Mouse (Mus musculus) spleen, adult 2 months (tissue): Measurements from ENCODE around the gene Lpp. TPM values are rescaled to one million over a fixed set of nuclear protein-coding genes. Genes with fewer than 3 reads are reported as not detected.

Experiments
- DNase-seq, 2 experiments: peaks; one replicate each; pipeline versions ENCODE4 v3.0.0 to v3.0.0-alpha.2; 2012 to 2021; ENCODE audit warnings: low spot score in 2 of 2, low read depth in 1 of 2
- H3K27ac ChIP-seq: fragments of 200-500 bp; 2 replicates; pipeline ENCODE4 v1.5.1; 2012; ENCODE audit warnings: low read length, inconsistent platforms; ENCODE audit not compliant: insufficient read depth
- H3K27me3 ChIP-seq: fragments of 200-500 bp; 2 replicates; pipeline ENCODE4 v1.6.1; 2012; ENCODE audit warnings: mild to moderate bottlenecking, moderate library complexity, low read length, inconsistent platforms; ENCODE audit not compliant: control insufficient read depth, insufficient read depth
- H3K36me3 ChIP-seq: fragments of 200-500 bp; 2 replicates; pipeline ENCODE4 v1.6.1; 2012; ENCODE audit warnings: mild to moderate bottlenecking, low read length, inconsistent platforms; ENCODE audit not compliant: control insufficient read depth, insufficient read depth
- H3K4me1 ChIP-seq: fragments of 200-500 bp; 2 replicates; pipeline ENCODE4 v1.6.1; 2011; ENCODE audit warnings: inconsistent platforms; ENCODE audit not compliant: control insufficient read depth, insufficient read depth, insufficient read length
- H3K4me3 ChIP-seq: fragments of 200-500 bp; 2 replicates; pipeline ENCODE4 v1.5.1; 2011; ENCODE audit warnings: mild to moderate bottlenecking, inconsistent platforms; ENCODE audit not compliant: insufficient read depth, insufficient read length; ENCODE audit errors: extremely low read depth
- CTCF ChIP-seq: fragments of 200-500 bp; IDR thresholded peaks from 2 replicates; pipeline ENCODE4 v1.5.1; 2011; ENCODE audit warnings: mild to moderate bottlenecking, inconsistent platforms; ENCODE audit not compliant: insufficient read depth, insufficient read length, insufficient replicate concordance; ENCODE audit errors: extremely low read depth
- POLR2A ChIP-seq: fragments of 200-500 bp; IDR thresholded peaks from 2 replicates; pipeline ENCODE4 v1.6.1; 2011; ENCODE audit warnings: low read depth, low read length, inconsistent platforms
- WGBS: fragments of 180-500 bp; shearing (Covaris S2); methylation state at CpG from one replicate; pipeline ENCODE4 v1.1.7; 2018; 5-methylcytosine and 5-hydroxymethylcytosine counted together
- polyA plus RNA-seq: library from polyadenylated mRNA; depleted of rRNA; stranded (reverse); fragments of >200 nt; gene quantifications from 2 replicates; pipeline ENCODE4 v1.2.3, GENCODE M21; 2012

Lpp gene
- polyA plus RNA-seq, 1 experiment: 8.2 TPM

GRCm38 (mm10) chr16:24913641-24914392, 520.5 kb downstream of the Lpp start:
- Histone ChIP-seq H3K27ac (no peak overlapping the region), H3K4me3 (no peak overlapping the region), H3K4me1 (peaks cover 27% of the 10 kb centered on the region), H3K27me3 (no peaks in the 10 kb centered on the region), H3K36me3 (no peaks in the 10 kb centered on the region)
- no peak for TF ChIP-seq CTCF
- TF ChIP-seq POLR2A: no peak
- 53% methylated on average over 7 of the region's 7 CpGs for WGBS
- no peak for DNase-seq

DNA sequence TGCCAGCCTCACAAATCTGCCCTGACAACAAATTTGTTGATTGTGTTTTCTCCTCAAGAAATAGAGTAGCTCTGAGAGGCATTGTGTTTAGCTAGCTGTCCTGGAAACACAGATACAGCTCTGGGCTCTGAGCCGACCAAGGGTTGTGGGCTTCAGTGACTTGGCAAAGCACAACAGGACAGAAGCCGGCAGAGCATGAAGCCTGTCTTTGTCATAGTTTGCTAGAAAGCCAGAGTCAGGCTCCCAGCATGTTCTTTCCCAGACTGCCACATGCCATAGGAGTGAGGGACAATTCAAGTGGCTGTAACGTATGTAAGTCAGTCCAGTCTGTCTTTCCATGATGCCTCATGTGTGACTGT, 521.1 kb downstream of the Lpp start:
- Histone ChIP-seq H3K36me3 (no peaks in the 10 kb centered on the region), H3K4me1 (peaks cover 21% of the 10 kb centered on the region), H3K27ac (no peak overlapping the region), H3K4me3 (no peak overlapping the region), H3K27me3 (no peaks in the 10 kb centered on the region)
- WGBS: 70% methylated on average over 3 of the region's 3 CpGs
- TF ChIP-seq POLR2A (no peak), CTCF (no peak)
- DNase-seq: no peak

DNA sequence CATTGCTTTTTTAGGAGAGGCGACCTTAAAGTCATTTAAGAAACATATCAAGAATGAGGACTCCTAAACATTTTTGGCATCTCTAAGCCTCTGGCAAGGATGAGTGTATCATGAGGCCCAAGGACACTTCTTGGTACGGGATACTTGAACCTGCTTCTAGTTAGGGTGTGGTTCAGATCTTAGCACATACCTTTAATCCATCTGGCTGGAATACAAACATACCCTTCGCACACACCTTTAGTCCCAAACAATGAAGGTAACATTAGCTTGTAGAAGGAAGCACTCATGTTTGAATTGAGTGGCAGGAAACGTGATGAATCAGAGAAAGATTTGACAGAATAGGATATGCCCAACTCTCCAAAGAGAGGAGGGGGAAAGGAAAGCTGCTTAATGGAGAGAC, 522.2 kb downstream of the Lpp start:
- no peaks in the 10 kb centered on the region for H3K27me3 ChIP-seq
- no peak for DNase-seq
- no peak overlapping the region for H3K4me3 ChIP-seq
- no peaks in the 10 kb centered on the region for H3K36me3 ChIP-seq
- H3K27ac ChIP-seq: no peak overlapping the region
- TF ChIP-seq POLR2A (no peak), CTCF (no peak)
- WGBS: 90% methylated on average over 4 of the region's 4 CpGs
- peaks cover 19% of the 10 kb centered on the region for H3K4me1 ChIP-seq

DNA sequence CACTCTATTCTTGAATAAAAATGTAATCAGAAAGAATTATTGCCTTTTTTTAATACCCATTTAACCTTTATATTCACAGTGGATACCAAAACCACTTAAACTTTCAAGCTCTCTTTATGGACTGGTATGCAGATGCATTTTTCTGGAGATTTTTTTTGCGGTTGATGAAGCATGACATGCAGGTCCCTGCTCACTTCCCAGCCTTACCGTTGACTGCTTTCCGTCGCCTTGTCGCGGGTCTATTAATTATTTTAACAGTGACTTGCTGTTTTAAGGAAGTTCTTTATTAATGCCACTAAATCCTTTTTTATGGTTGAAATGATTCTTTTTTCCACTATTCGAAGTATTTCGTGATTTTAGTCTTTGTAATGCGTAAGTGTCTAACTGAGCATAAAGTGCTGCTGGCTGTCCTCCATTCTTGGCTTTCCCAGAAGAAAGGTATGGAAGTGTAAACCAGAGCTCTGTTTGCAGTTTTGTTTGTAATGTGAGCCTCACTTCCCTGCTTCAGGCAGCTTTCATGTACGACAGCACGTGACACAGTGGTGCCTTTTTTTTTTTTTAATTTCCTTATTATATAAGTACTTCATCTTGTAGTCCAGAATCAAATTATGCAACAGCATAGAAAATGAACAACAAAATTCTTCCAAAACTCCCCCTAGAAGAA, 526.2 kb downstream of the Lpp start:
- 29% methylated on average over 11 of the region's 11 CpGs for WGBS
- no peaks in the 10 kb centered on the region for H3K36me3 ChIP-seq
- no peak overlapping the region for H3K27ac ChIP-seq
- H3K4me1 ChIP-seq: no peaks in the 10 kb centered on the region; the same call in 1 of the 2 replicates
- no peaks in the 10 kb centered on the region for H3K27me3 ChIP-seq
- H3K4me3 ChIP-seq: no peak overlapping the region
- no peak for DNase-seq
- TF ChIP-seq CTCF (no peak), POLR2A (no peak)

DNA sequence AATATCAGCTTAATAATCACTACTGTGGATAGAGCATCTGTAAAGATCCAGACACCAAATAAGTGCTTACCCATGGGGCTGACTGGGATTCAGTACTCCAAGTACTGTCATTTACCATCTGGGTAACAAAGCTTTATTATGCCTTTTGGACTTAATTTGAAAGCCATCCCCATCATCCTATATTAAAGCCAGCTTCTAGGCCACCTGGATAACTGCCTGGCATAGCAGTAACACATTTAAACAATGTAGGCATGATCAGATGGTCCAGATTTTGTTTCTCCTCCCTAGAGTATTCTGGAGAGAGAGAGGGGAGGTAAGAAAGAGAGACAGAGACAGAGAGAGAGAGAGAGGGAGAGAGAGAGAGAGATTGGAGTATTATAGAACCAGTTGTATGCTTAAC, 536.8 kb downstream of the Lpp start:
- DNase-seq: no peak
- Histone ChIP-seq H3K27ac (no peak overlapping the region), H3K27me3 (no peaks in the 10 kb centered on the region), H3K4me1 (no peaks in the 10 kb centered on the region), H3K36me3 (no peaks in the 10 kb centered on the region), H3K4me3 (no peak overlapping the region)
- TF ChIP-seq POLR2A (no peak), CTCF (no peak)

DNA sequence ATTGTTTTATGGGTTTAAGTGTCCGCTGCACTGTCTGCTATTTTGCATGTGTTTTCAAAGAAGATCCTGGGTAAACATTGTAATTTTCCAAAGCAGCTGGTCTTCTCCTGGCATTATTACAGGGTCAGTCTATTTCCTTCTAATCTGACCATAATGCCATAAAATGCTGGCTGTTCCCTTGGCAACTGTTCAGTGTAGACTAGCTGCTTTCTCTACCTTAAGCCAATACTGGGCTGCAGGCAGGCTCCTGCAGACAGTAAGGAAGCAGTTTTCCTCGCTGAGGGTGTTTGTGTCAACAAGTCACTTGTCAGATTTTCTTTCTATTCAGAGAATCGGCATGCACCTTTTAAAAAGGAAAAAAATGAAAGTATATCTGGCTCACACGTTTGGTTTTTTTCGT, 537.3 kb downstream of the Lpp start:
- WGBS: 57% methylated on average over 5 of the region's 5 CpGs
- H3K27me3 ChIP-seq: no peaks in the 10 kb centered on the region
- TF ChIP-seq POLR2A (no peak), CTCF (no peak)
- DNase-seq: no peak
- no peak overlapping the region for H3K27ac ChIP-seq
- H3K36me3 ChIP-seq: no peaks in the 10 kb centered on the region
- H3K4me3 ChIP-seq: no peak overlapping the region
- no peaks in the 10 kb centered on the region for H3K4me1 ChIP-seq

GRCm38 (mm10) chr16:24932816-24933215, 539.5 kb downstream of the Lpp start:
- Histone ChIP-seq H3K27me3 (no peaks in the 10 kb centered on the region), H3K36me3 (no peaks in the 10 kb centered on the region), H3K4me3 (no peak overlapping the region), H3K27ac (no peak overlapping the region), H3K4me1 (no peaks in the 10 kb centered on the region)
- 89% methylated on average over 3 of the region's 3 CpGs for WGBS
- no peak for DNase-seq
- TF ChIP-seq CTCF (no peak), POLR2A (no peak)
